Mouse (Mus musculus): ENCODE results near the gene Otub1. TPM values are rescaled to one million over a fixed set of nuclear protein-coding genes. Genes with fewer than 3 reads are reported as not detected.

Gene Otub1
- total and polyA plus RNA-seq, 3 experiments, result 103 to 285 (median 194) TPM

DNA sequence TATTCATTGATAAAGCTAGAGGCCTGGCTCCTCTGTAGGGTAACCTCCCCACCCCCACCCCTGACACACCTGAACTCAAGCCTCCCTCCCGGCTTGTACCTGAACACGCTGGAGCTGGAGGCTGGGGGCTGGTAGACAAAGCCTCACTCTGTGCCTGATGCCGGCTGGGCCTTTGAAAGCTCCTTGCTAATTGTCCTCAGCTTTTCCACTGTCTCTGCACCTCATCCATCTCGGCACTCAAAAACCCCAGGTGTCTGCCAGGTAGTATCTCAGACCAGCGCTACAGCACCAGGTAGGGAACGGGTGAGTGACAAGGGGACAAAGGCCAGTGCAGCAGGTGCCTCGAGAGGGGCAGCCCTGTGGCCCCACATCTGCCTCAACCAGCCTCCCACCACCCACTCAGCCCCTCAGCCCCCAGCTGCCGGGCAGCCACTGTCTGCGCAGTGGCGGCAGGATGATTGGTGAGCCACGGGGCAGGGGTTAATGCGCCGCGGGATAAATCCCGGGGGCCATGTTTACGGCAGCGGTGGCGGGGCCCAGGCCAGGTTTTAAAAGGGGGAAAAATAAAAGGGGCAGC is 20.3 kb downstream of the Otub1 start:
- no peak overlapping the region for H3K9ac ChIP-seq (ENCODE audit: control insufficient read depth, low read depth, low read length, poor library complexity, severe bottlenecking)
- no peak for DNase-seq (ENCODE audit: low read depth, low spot score)
- no peaks in the 10 kb centered on the region for H3K79me2 ChIP-seq (ENCODE audit: control insufficient read depth, insufficient read depth, low read length, poor library complexity)
- no peaks in the 10 kb centered on the region for H3K36me3 ChIP-seq (ENCODE audit: control insufficient read depth in 1 of 2, insufficient read depth in 2 of 2, low read length in 2 of 2)
- no peaks in the 10 kb centered on the region for H3K27me3 ChIP-seq (ENCODE audit: control insufficient read depth in 1 of 2, insufficient read depth in 2 of 2, low read length in 2 of 2)
- no peaks in the 10 kb centered on the region for H3K4me1 ChIP-seq (ENCODE audit: control insufficient read depth in 1 of 2, insufficient read depth in 2 of 2, low read length in 2 of 2)
- TF ChIP-seq SIN3A (IDR thresholded peaks at IDR 0.05; ENCODE audit: low read length) (no peak), CHD2 (IDR thresholded peaks at IDR 0.05; ENCODE audit: low read length) (no peak), GABPA (IDR thresholded peaks at IDR 0.05; ENCODE audit: low read depth, low read length) (no peak), ZNF384 (IDR thresholded peaks at IDR 0.05; ENCODE audit: low read depth, low read length) (no peak), UBTF (IDR thresholded peaks at IDR 0.05; ENCODE audit: borderline replicate concordance, insufficient read depth, low read depth, low read length) (no peak), BHLHE40 (IDR thresholded peaks at IDR 0.05; ENCODE audit: borderline replicate concordance, low read depth, low read length) (no peak), KAT2A (conservative IDR thresholded peaks at IDR 0.05; ENCODE audit: low read depth, low read length) (no peak), NELFE (IDR thresholded peaks at IDR 0.05; ENCODE audit: low read depth, low read length) (no peak), TAL1 (IDR thresholded peaks at IDR 0.05; ENCODE audit: low read length) (no peak), USF2 (IDR thresholded peaks at IDR 0.05; ENCODE audit: borderline replicate concordance in 1 of 2, insufficient read depth in 1 of 2, low read depth in 1 of 2, low read length in 2 of 2) (no peak), POLR2AphosphoS5 (IDR thresholded peaks at IDR 0.05; ENCODE audit: borderline replicate concordance, low read depth, low read length) (no peak), TBP (IDR thresholded peaks at IDR 0.05; ENCODE audit: low read depth, low read length) (no peak), NRF1 (IDR thresholded peaks at IDR 0.05; ENCODE audit: insufficient read depth, low read depth, low read length, poor library complexity, severe bottlenecking) (no peak), POLR2A (IDR thresholded peaks at IDR 0.05; ENCODE audit: control insufficient read depth in 1 of 2, insufficient read depth in 1 of 2, low read depth in 1 of 2, low read length in 2 of 2, poor library complexity in 1 of 2) (no peak), MXI1 (IDR thresholded peaks at IDR 0.05; ENCODE audit: low read depth, low read length) (no peak), SMC3 (IDR thresholded peaks at IDR 0.05; ENCODE audit: low read depth, low read length) (no peak)
- H3K9me3 ChIP-seq (replicated peaks; ENCODE audit: insufficient read depth, low read length), result no peaks in the 10 kb centered on the region
- no peak overlapping the region for H3K27ac ChIP-seq (ENCODE audit: control insufficient read depth, low read depth, low read length)
- H3K4me3 ChIP-seq (ENCODE audit: control insufficient read depth in 1 of 2, insufficient read depth in 1 of 2, low read depth in 2 of 2, low read length in 2 of 2), result no peak overlapping the region

GRCm38 (mm10) chr19:7185059-7185458 is 21.1 kb downstream of the Otub1 start:
- no peaks in the 10 kb centered on the region for H3K79me2 ChIP-seq (ENCODE audit: control insufficient read depth, insufficient read depth, low read length, poor library complexity)
- no peak overlapping the region for H3K9ac ChIP-seq (ENCODE audit: control insufficient read depth, low read depth, low read length, poor library complexity, severe bottlenecking)
- no peak for DNase-seq (ENCODE audit: low read depth, low spot score)
- no peaks in the 10 kb centered on the region for H3K27me3 ChIP-seq (ENCODE audit: control insufficient read depth in 1 of 2, insufficient read depth in 2 of 2, low read length in 2 of 2)
- no peaks in the 10 kb centered on the region for H3K9me3 ChIP-seq (replicated peaks; ENCODE audit: insufficient read depth, low read length)
- H3K4me1 ChIP-seq (ENCODE audit: control insufficient read depth in 1 of 2, insufficient read depth in 2 of 2, low read length in 2 of 2), result no peaks in the 10 kb centered on the region
- no peak for TF ChIP-seq POLR2AphosphoS5 (IDR thresholded peaks at IDR 0.05; ENCODE audit: borderline replicate concordance, low read depth, low read length)
- TF ChIP-seq CHD2 (IDR thresholded peaks at IDR 0.05; ENCODE audit: low read length), result no peak
- H3K36me3 ChIP-seq (ENCODE audit: control insufficient read depth in 1 of 2, insufficient read depth in 2 of 2, low read length in 2 of 2), result no peaks in the 10 kb centered on the region
- H3K27ac ChIP-seq (ENCODE audit: control insufficient read depth, low read depth, low read length), result no peak overlapping the region
- H3K4me3 ChIP-seq (ENCODE audit: control insufficient read depth in 1 of 2, insufficient read depth in 1 of 2, low read depth in 2 of 2, low read length in 2 of 2), result no peak overlapping the region
